18 mouse cellular contexts compared by ENCODE assay signal in genomic region chr19:37496759-37497158, GRCm38 (mm10). TPM values are rescaled to one million over a fixed set of nuclear protein-coding genes. Genes with fewer than 3 reads are reported as not detected.
A peak's percentile ranks its signal among the peaks of the same experiment; 100 is the strongest.
DNase-seq lines count a peak whose midpoint lies in the region; ATAC-seq and TF ChIP-seq lines count a peak whose summit lies in the region.
"Had no signal": no experiment of that assay in that cellular context is flagged by ENCODE, and none has a peak within 500 bp of the region (broad histone marks: within the 10 kb centered on the region; RNA-seq: fewer than 3 reads in every experiment).

No protein-coding gene starts in this region.

- H3K4me1 ChIP-seq in kidney, adult 2 months (ENCODE audit: control insufficient read depth, insufficient read depth, low read length): no peaks in the 10 kb centered on the region
- no peaks in the 10 kb centered on the region for H3K4me1 ChIP-seq in midbrain, embryonic 11.5 days (ENCODE audit: control insufficient read depth, insufficient read depth, low read length)
- no peaks in the 10 kb centered on the region for H3K4me1 ChIP-seq in midbrain, embryonic 13.5 days (replicated peaks)
- H3K4me1 ChIP-seq: limb, embryonic 15.5 days; midbrain, embryonic 15.5 days had no signal

- no peak overlapping the region for H3K4me2 ChIP-seq in midbrain, embryonic 11.5 days
- H3K4me2 ChIP-seq in midbrain, embryonic 13.5 days (replicated peaks): no peak overlapping the region
- H3K4me2 ChIP-seq: kidney, embryonic 15.5 days; limb, embryonic 15.5 days; midbrain, embryonic 15.5 days had no signal

- no peak overlapping the region for H3K27ac ChIP-seq in kidney, adult 2 months (ENCODE audit: insufficient read depth, low read depth, low read length)
- no peak overlapping the region for H3K27ac ChIP-seq in midbrain, embryonic 11.5 days (ENCODE audit: low read depth, low read length)
- no peak overlapping the region for H3K27ac ChIP-seq in midbrain, embryonic 13.5 days
- H3K27ac ChIP-seq: kidney, embryonic 15.5 days; limb, embryonic 15.5 days; midbrain, embryonic 15.5 days had no signal

- no peak overlapping the region for H3K4me3 ChIP-seq in kidney, adult 2 months (ENCODE audit: insufficient read depth, low read depth, low read length)
- H3K4me3 ChIP-seq in midbrain, embryonic 11.5 days (ENCODE audit: low read depth, low read length): no peak overlapping the region
- H3K4me3 ChIP-seq in midbrain, embryonic 13.5 days (replicated peaks): no peak overlapping the region
- H3K4me3 ChIP-seq: kidney, embryonic 15.5 days; limb, embryonic 15.5 days; midbrain, embryonic 15.5 days had no signal

- ATAC-seq in midbrain, embryonic 11.5 days (ENCODE audit: low FRiP score): no peak
- ATAC-seq in midbrain, embryonic 13.5 days: no peak
- ATAC-seq: forebrain, embryonic 14.5 days; hindbrain, embryonic 16.5 days; midbrain, embryonic 15.5 days had no signal

- H3K36me3 ChIP-seq in kidney, adult 2 months (ENCODE audit: control insufficient read depth, insufficient read depth, low read length): no peaks in the 10 kb centered on the region
- no peaks in the 10 kb centered on the region for H3K36me3 ChIP-seq in midbrain, embryonic 11.5 days (ENCODE audit: control insufficient read depth, insufficient read depth, low read length)
- H3K36me3 ChIP-seq in midbrain, embryonic 13.5 days: no peaks in the 10 kb centered on the region
- H3K36me3 ChIP-seq: kidney, embryonic 15.5 days; limb, embryonic 15.5 days; midbrain, embryonic 15.5 days had no signal

- no peaks in the 10 kb centered on the region; the same call in 1 of the 2 replicates for H3K27me3 ChIP-seq in kidney, adult 2 months (replicated peaks; ENCODE audit: control insufficient read depth, insufficient read depth, low read length)
- H3K27me3 ChIP-seq in midbrain, embryonic 11.5 days (ENCODE audit: control insufficient read depth, insufficient read depth, low read length): no peaks in the 10 kb centered on the region
- H3K27me3 ChIP-seq in midbrain, embryonic 13.5 days: no peaks in the 10 kb centered on the region
- H3K27me3 ChIP-seq: CH12.LX; kidney, embryonic 15.5 days; limb, embryonic 15.5 days; midbrain, embryonic 15.5 days had no signal

- 80% methylated on average over 8 of the region's 8 CpGs for WGBS in kidney, adult 2 months
- WGBS in midbrain, embryonic 11.5 days: 88% methylated on average over 8 of the region's 8 CpGs
- 88% methylated on average over 8 of the region's 8 CpGs for WGBS in midbrain, embryonic 13.5 days

- peak; percentile 18; the same call in 1 of the 2 replicates for TF ChIP-seq CTCF in kidney, adult 2 months (conservative IDR thresholded peaks at IDR 0.05; ENCODE audit: insufficient read depth, insufficient read length, low read depth, low read length)

- H3K9ac ChIP-seq in midbrain, embryonic 11.5 days (ENCODE audit: low read length): no peak overlapping the region
- no peak overlapping the region for H3K9ac ChIP-seq in midbrain, embryonic 13.5 days (replicated peaks)
- H3K9ac ChIP-seq: kidney, embryonic 15.5 days; limb, embryonic 15.5 days; midbrain, embryonic 15.5 days had no signal

- TF ChIP-seq POLR2A in kidney, adult 2 months (IDR thresholded peaks at IDR 0.05; ENCODE audit: low read depth, low read length): no peak

- no peaks in the 10 kb centered on the region for H3K9me3 ChIP-seq in midbrain, embryonic 11.5 days (ENCODE audit: control insufficient read depth, low read length)
- H3K9me3 ChIP-seq in midbrain, embryonic 13.5 days: no peaks in the 10 kb centered on the region; the same call in 1 of the 2 replicates
- H3K9me3 ChIP-seq: kidney, embryonic 15.5 days; limb, embryonic 15.5 days; midbrain, embryonic 15.5 days had no signal

- no peak for DNase-seq in kidney, adult 2 months
- DNase-seq in kidney, adult 9 months: no peak
- peak; percentile 61 for DNase-seq in midbrain, embryonic 11.5 days (ENCODE audit: low spot score, missing footprints)
- DNase-seq in R1 (ENCODE audit: low read depth, low spot score): peak; percentile 86
- DNase-seq in testis, postnatal 10 days (ENCODE audit: low spot score): peak; percentile 50
- no peak for DNase-seq in urinary bladder, postnatal 25 days (ENCODE audit: low spot score)
- no peak for DNase-seq in ovary, postnatal 36 days (ENCODE audit: low spot score)
- DNase-seq: adrenal gland, postnatal 14 days; cerebellum, adult 9-11 months; embryo, embryonic 11 days; heart, postnatal 10 days had no signal

RNA-seq across cellular contexts. Expression of gene Exoc6, which starts 53.5 kb away (rescaled TPM):
- polyA plus RNA-seq in kidney, adult 2 months (2012; rRNA removed): 25.2 and 28.8 TPM in 2 replicates
- polyA plus RNA-seq in midbrain, embryonic 11.5 days (2014; fragmentation: Nextera tagmentation; extraction: Ambion mirVana): 8.6 and 9.6 TPM in 2 replicates
- 12.6 and 13.0 TPM in 2 replicates for polyA plus RNA-seq in midbrain, embryonic 13.5 days (2015; fragmentation: Nextera tagmentation; extraction: Ambion mirVana)

Comparison
In these comparisons a context has a peak if more than half of its experiments do, and no peak if none do; other contexts are left out.
1. DNase-seq: peak in midbrain, embryonic 11.5 days (single experiment), R1 (single experiment) and testis, postnatal 10 days (single experiment); none in kidney, adult 2 months (single experiment), kidney, adult 9 months (single experiment), urinary bladder, postnatal 25 days (single experiment) and ovary, postnatal 36 days (single experiment).